Mouse (Mus musculus) kidney, adult 2 months (tissue): ENCODE results near the gene Stra6.

ENCODE experiments used
- CTCF ChIP-seq: fragments of 200-500 bp; conservative IDR thresholded peaks from 2 replicates; pipeline ENCODE4 v1.5.1; 2011; ENCODE audit warnings: low read depth, mild to moderate bottlenecking, control low read depth, low read length, moderate library complexity, mixed read lengths; ENCODE audit not compliant: insufficient read depth, insufficient read length
- POLR2A ChIP-seq: fragments of 200-500 bp; IDR thresholded peaks from one replicate; pipeline ENCODE4 v1.6.1; 2011; ENCODE audit warnings: low read depth, low read length, control low read depth

DNA sequence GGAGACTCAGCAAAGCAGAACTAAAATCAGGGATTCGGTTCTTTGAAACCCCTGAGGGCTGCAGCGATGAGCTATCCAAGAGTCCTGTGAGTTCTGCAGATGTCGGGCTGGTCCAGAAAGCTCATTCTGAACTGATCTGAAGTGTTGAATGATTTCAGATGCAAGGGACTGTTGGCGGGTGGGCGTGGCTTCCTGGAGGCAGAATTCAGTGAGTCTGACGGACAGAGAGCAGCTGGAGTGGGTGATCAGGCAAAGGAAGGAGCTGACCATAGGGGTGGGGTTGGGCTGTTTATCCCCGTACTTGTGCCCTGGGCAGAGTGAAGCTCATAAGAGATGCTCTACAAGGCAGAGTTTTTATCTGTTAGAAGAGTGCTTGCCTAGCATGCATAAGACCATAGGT lies 79.8 kb downstream of the Stra6 start:
- TF ChIP-seq POLR2A (no peak), CTCF (no peak)
